ENCODE assay signal across 31 mouse cellular contexts in genomic region chr9:119919858-119920257, GRCm38 (mm10). TPM values are rescaled to one million over a fixed set of nuclear protein-coding genes. Genes with fewer than 3 reads are reported as not detected.
"Had no signal": no experiment of that assay in that cellular context is flagged by ENCODE, and none has a peak within 500 bp of the region (broad histone marks: within the 10 kb centered on the region; RNA-seq: fewer than 3 reads in every experiment).

No protein-coding gene starts in this region.

- H3K27ac ChIP-seq: limb, embryonic 10.5 days; limb, embryonic 12.5 days; limb, embryonic 13.5 days; limb, embryonic 15.5 days; liver, embryonic 12.5 days; liver, embryonic 13.5 days; liver, embryonic 14.5 days; liver, embryonic 15.5 days; lung, embryonic 15.5 days; macrophage; midbrain, embryonic 10.5 days; midbrain, embryonic 12.5 days; midbrain, embryonic 13.5 days; midbrain, embryonic 15.5 days had no signal

- H3K9ac ChIP-seq: limb, embryonic 12.5 days; limb, embryonic 13.5 days; limb, embryonic 15.5 days; liver, embryonic 12.5 days; liver, embryonic 13.5 days; liver, embryonic 14.5 days; liver, embryonic 15.5 days; liver, postnatal 0 days; lung, embryonic 14.5 days; lung, embryonic 15.5 days; midbrain, embryonic 12.5 days; midbrain, embryonic 13.5 days; midbrain, embryonic 15.5 days had no signal

- H3K4me1 ChIP-seq: limb, embryonic 10.5 days; limb, embryonic 12.5 days; limb, embryonic 13.5 days; limb, embryonic 15.5 days; liver, embryonic 12.5 days; liver, embryonic 13.5 days; liver, embryonic 15.5 days; midbrain, embryonic 10.5 days; midbrain, embryonic 12.5 days; midbrain, embryonic 13.5 days; midbrain, embryonic 15.5 days had no signal

- H3K27me3 ChIP-seq: limb, embryonic 12.5 days; limb, embryonic 13.5 days; limb, embryonic 15.5 days; liver, embryonic 12.5 days; liver, embryonic 13.5 days; liver, embryonic 15.5 days; lung, embryonic 15.5 days; megakaryocyte, embryonic 14.5 days; midbrain, embryonic 12.5 days; midbrain, embryonic 13.5 days; midbrain, embryonic 15.5 days had no signal

- H3K4me3 ChIP-seq: limb, embryonic 10.5 days; limb, embryonic 12.5 days; limb, embryonic 13.5 days; limb, embryonic 15.5 days; liver, embryonic 12.5 days; liver, embryonic 13.5 days; liver, embryonic 15.5 days; lung, embryonic 15.5 days; megakaryocyte, embryonic 14.5 days; midbrain, embryonic 10.5 days; midbrain, embryonic 12.5 days; midbrain, embryonic 13.5 days; midbrain, embryonic 15.5 days; myocyte had no signal

- ATAC-seq: liver, embryonic 12.5 days; liver, postnatal 0 days; lung, postnatal 0 days; midbrain, embryonic 13.5 days; midbrain, embryonic 15.5 days; midbrain, embryonic 16.5 days had no signal

- DNase-seq: left cerebral cortex, postnatal 4 days; liver; liver, embryonic 13.5 days; liver, postnatal 0 days; lung, adult 18-20 months; lung, adult 2 months; lung, embryonic 14.5 days; lung, postnatal 10 days; lung, postnatal 14 days; lung, postnatal 36 days; lung, postnatal 4 days; midbrain, embryonic 14.5 days had no signal

RNA-seq across cellular contexts. Expression of gene Ttc21a, which starts 17.5 kb away (rescaled TPM):
- total RNA-seq: liver, adult 2 months; monocyte, adult 5-6 weeks had no signal
- polyA plus RNA-seq: liver, adult 2 months had no signal
